Comparison of ENCODE assay signal across 20 mouse cellular contexts in the genomic region with DNA sequence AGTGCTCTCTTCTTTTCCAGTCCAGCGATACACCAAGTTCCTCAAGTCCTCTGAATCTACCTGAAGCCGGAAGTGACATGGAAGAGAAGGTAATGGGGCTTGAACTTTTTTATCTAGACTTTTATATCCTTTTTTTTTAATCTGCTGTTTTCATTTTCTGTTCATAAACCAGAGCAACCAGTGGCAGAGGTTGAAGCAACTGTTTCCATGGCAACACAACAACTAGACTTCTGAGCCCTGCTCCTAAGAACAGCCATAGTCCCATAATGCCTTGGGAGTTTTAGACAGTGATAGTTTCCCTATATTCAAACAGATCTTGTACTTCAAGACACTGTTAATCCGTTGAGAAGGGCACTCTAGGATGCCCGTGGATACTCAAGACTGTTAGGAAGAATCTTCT. TPM values are rescaled to one million over a fixed set of nuclear protein-coding genes. Genes with fewer than 3 reads are reported as not detected.
DNase-seq lines count a peak whose midpoint lies in the region; ATAC-seq and TF ChIP-seq lines count a peak whose summit lies in the region.
"Had no signal": no experiment of that assay in that cellular context is flagged by ENCODE, and none has a peak within 500 bp of the region (broad histone marks: within the 10 kb centered on the region; RNA-seq: fewer than 3 reads in every experiment).

No protein-coding gene starts in this region.

- 45% methylated on average over 4 of the region's 4 CpGs for WGBS in lung, postnatal 0 days

- no peak for ATAC-seq in lung, postnatal 0 days
- ATAC-seq: forebrain, embryonic 15.5 days had no signal

- peaks cover 6% of the 10 kb centered on the region; the same call in 1 of the 2 replicates for H3K27me3 ChIP-seq in lung, postnatal 0 days (replicated peaks; ENCODE audit: insufficient read depth, low read length)
- H3K27me3 ChIP-seq: forebrain, embryonic 15.5 days had no signal

- H3K36me3 ChIP-seq in lung, postnatal 0 days (ENCODE audit: insufficient read depth, low read length): no peaks in the 10 kb centered on the region

- no peak for TF ChIP-seq EP300 in lung, postnatal 0 days (IDR thresholded peaks at IDR 0.05)

- no peak for TF ChIP-seq CTCF in lung, postnatal 0 days (IDR thresholded peaks at IDR 0.05)

- no peak overlapping the region for H3K4me3 ChIP-seq in lung, postnatal 0 days (ENCODE audit: low read depth, low read length)
- H3K4me3 ChIP-seq: forebrain, embryonic 15.5 days; midbrain, embryonic 12.5 days had no signal

- peak; percentile 57 for DNase-seq in lung, postnatal 0 days (ENCODE audit: low spot score)
- DNase-seq in lung, postnatal 14 days: no peak
- DNase-seq in CD4-positive helper T cell, adult 2 months (ENCODE audit: low read depth, low spot score): peak; percentile 53
- peak; percentile 17 for DNase-seq in ZHBTc4 (ENCODE audit: low read depth, low spot score)
- DNase-seq in induced T-regulatory cell, adult 2 months (ENCODE audit: low read depth): peak; percentile 56
- DNase-seq in cerebellum, postnatal 36 days: no peak
- no peak for DNase-seq in ovary, postnatal 14 days (ENCODE audit: low spot score)
- DNase-seq in adrenal gland, adult 8-10 months: no peak
- DNase-seq: adrenal gland, postnatal 10 days; cerebellum, adult 11 months; cerebellum, postnatal 10 days; kidney, postnatal 4 days; lung, adult 18-20 months; lung, postnatal 4 days; spleen, adult 18-20 months; thymus, postnatal 36 days had no signal

- no peak overlapping the region for H3K9ac ChIP-seq in lung, postnatal 0 days (replicated peaks; ENCODE audit: low read depth)
- H3K9ac ChIP-seq: forebrain, embryonic 15.5 days; midbrain, embryonic 12.5 days had no signal

- no peak overlapping the region for H3K27ac ChIP-seq in lung, postnatal 0 days (ENCODE audit: low read length)
- H3K27ac ChIP-seq: forebrain, embryonic 15.5 days had no signal

- H3K4me2 ChIP-seq in lung, postnatal 0 days (replicated peaks; ENCODE audit: low read depth, low read length): no peak overlapping the region
- H3K4me2 ChIP-seq: forebrain, embryonic 15.5 days; liver, embryonic 11.5 days; midbrain, embryonic 12.5 days had no signal

- H3K9me3 ChIP-seq in lung, postnatal 0 days (ENCODE audit: low read length): no peaks in the 10 kb centered on the region
- H3K9me3 ChIP-seq: forebrain, embryonic 15.5 days; G1E; midbrain, embryonic 12.5 days had no signal

- H3K4me1 ChIP-seq in lung, postnatal 0 days (ENCODE audit: insufficient read depth, low read depth, low read length): no peaks in the 10 kb centered on the region

RNA-seq across cellular contexts. Expression of a gene that starts 54.0 kb away (rescaled TPM):
- polyA plus RNA-seq in lung, postnatal 0 days (2015; fragmentation: Nextera tagmentation; extraction: Ambion mirVana): 7.2 and 8.0 TPM in 2 replicates
- total RNA-seq in adrenal gland, adult 8-10 months (2022): 10 to 100 TPM; 14.7 to 28.9 (median 21.4) TPM

Comparison
In these comparisons a context has a peak if more than half of its experiments do, and no peak if none do; other contexts are left out.
1. DNase-seq: peak in lung, postnatal 0 days (single experiment), CD4-positive helper T cell, adult 2 months (single experiment), ZHBTc4 (single experiment) and induced T-regulatory cell, adult 2 months (single experiment); none in lung, postnatal 14 days (single experiment), cerebellum, postnatal 36 days (0 of 2), ovary, postnatal 14 days (single experiment) and adrenal gland, adult 8-10 months (single experiment).